Mouse (Mus musculus): ENCODE measurements around the gene Scube1. TPM values are rescaled to one million over a fixed set of nuclear protein-coding genes. Genes with fewer than 3 reads are reported as not detected.

The Scube1 gene
- polyA plus RNA-seq, 3 experiments from 2014 or later = not detected

- peak; percentile 35 for ATAC-seq
Observed at GRCm38 (mm10) chr15:83563857-83564651, 160.8 kb downstream of the Scube1 start.

- ATAC-seq = peak; percentile 49
Observed at GRCm38 (mm10) chr15:83563327-83563856, 161.4 kb downstream of the Scube1 start, which contains the start of the genes Tspo and Mcat. TSS of gene Tspo (plus strand) at chr15:83563592. TSS of gene Mcat (minus strand) at chr15:83563787.

GRCm38 (mm10) chr15:83562626-83563270, 162.1 kb downstream of the Scube1 start:
- peak; percentile 88 for ATAC-seq

GRCm38 (mm10) chr15:83560941-83561477, 163.8 kb downstream of the Scube1 start:
- ATAC-seq = no peak

GRCm38 (mm10) chr15:83555161-83555974, 169.5 kb downstream of the Scube1 start:
- peak; percentile 91 for ATAC-seq

Other genes starting within 250 kb of the Scube1 start
- 10 to 100 TPM in 1 of 3 experiments, 1 to 10 TPM in 2; 6.8 to 11.7 (median 9.6) TPM for gene Ttll1, start 214.1 kb downstream of the Scube1 start, polyA plus RNA-seq (2017; shearing (Covaris generic))
- 1 to 10 TPM; 2.7 to 3.6 (median 3.4) TPM for gene Bik, start 198.2 kb downstream of the Scube1 start, polyA plus RNA-seq (2017; shearing (Covaris generic))
- gene Tspo, start 161.4 kb downstream of the Scube1 start, polyA plus RNA-seq (2017; shearing (Covaris generic)) = 100 to 1,000 TPM; 311 to 463 (median 342) TPM
- gene Mcat, start 161.2 kb downstream of the Scube1 start, polyA plus RNA-seq (2017; shearing (Covaris generic)) = 1 to 10 TPM; 3.0 to 5.2 (median 4.1) TPM
- 10 to 100 TPM; 11.0 to 17.4 (median 13.2) TPM for gene Ttll12, start 129.9 kb downstream of the Scube1 start, polyA plus RNA-seq (2017; shearing (Covaris generic))
- gene Mpped1, start 54.4 kb upstream of the Scube1 start, polyA plus RNA-seq (2017; shearing (Covaris generic)) = not detected

Measured in inflammation-experienced regulatory T-cells, adult 6 months (primary cell).